Mouse (Mus musculus) liver, adult (tissue): ENCODE results near the gene Crtc3.

Experiments
- GATA4 ChIP-seq: IDR thresholded peaks from 2 replicates; pipeline ENCODE4 v1.6.1; 2014; ENCODE audit warnings: mild to moderate bottlenecking, low read length; ENCODE audit not compliant: insufficient replicate concordance

Gene Crtc3

DNA sequence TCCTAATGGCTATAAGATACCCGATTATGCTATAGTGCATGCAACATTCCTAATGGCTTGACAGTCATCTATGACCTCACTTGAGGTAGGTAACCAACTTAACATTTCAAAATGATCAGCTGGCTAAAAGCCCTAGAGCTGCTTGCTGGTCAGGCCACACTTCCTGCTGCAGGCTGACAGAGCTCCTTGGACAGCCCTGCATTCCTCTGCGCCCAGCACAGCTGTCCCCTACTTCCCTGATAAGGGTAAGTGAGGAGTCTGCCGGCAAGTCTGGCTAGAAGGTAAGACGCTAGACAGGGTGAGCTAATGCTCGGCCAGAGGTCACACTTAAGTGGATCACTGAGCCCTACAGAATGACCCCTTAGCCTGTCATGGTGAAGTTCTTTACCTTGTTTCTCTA is 52.8 kb downstream of the Crtc3 start:
- TF ChIP-seq GATA4: peak; percentile 36; the same call in 1 of the 2 replicates

DNA sequence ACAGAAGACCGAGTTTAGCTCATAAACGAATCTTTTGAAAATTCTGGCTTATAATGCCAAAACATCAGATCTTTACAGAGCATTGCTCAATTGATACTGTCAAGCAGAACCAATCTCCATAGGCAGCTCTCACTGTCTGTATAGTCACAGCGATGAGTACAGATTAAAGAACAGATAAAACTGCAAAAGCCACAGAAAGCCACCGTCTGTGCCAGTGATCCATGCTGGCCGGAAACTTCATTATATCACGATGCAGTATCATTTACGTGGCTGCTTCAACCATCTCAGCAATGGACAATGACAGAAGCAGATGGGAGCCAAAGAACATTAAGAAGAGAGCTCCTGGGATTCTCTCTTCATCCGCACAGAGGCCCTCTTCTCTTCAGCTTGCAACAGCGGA is 53.9 kb downstream of the Crtc3 start:
- no peak for TF ChIP-seq GATA4

DNA sequence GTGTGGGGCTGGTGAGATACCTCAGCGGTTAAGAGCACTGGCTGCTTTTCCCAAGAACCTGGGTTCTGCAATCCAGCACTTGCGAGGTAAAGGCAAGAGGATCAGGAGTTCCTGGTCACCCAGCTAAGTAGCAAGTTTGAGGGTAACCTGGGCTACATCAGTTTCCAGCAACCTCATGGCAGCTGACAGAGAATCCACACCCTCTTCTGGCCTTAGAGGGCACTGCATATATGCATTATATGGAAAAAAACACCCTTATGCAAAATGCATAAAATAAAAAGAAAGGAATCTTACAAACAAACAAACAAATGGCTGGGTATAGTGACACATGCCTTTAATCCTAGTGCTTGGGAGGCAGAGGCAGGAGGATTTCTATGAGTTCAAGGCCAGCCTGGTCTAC is 55.0 kb downstream of the Crtc3 start:
- TF ChIP-seq GATA4: no peak

DNA sequence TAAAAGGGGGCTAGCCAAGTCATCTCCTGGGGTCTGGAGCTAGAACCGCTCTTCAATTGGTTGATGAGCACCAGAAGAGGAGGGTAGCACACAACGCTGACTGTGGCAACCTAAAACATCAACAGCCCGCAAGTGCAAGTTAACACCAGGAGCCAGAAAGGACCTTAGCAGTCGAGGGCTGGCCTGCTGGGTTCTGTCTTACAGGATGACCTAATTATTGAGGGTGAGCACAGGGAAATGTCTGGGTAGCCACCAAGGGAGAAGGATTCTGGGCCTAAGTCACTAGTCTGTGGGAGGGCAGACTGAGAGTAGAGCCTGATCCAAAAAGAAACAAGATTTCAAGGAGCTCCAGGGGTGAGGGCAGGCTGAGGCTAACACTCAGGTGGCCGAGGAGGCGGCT is 56.7 kb downstream of the Crtc3 start:
- no peak for TF ChIP-seq GATA4

DNA sequence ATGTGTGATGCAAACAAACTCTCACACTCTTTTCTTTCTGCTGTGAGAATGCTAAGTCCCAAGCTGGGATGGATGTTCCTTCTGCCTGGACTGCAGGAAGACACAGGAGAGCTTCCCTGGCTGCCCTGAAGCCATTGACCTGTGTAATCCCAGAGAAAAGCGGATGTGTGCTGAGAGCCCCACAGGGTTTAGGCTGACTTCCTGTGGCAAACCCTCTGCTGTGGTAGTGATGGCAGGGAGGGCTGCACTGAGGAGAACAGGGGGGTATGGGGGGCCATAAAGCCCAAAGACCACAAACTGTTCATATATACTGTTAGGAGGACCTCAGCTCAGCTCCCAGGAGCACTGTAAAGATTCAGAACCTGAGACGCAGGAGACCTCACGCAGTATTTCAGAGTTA is 57.3 kb downstream of the Crtc3 start:
- no peak for TF ChIP-seq GATA4

DNA sequence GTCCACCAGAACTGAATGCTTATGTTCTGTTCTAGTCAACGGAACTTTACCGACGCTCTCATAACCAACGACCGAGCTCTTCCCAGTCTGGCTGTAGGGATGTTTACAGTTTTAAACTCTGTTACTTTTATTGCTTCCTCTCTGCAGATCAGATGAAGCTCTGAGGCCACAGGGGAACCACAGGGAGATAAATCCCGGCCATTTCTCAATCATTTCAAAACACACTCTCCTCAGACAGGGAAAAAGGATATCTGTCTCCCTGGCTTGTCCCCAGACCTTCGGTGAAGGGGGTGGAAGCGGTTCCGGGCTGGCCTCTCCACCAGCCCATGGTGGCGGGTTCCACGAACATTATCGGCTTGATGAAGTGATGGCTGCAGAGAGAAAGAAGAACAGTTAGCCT is 59.3 kb downstream of the Crtc3 start:
- TF ChIP-seq GATA4: peak; percentile 26; the same call in 1 of the 2 replicates

DNA sequence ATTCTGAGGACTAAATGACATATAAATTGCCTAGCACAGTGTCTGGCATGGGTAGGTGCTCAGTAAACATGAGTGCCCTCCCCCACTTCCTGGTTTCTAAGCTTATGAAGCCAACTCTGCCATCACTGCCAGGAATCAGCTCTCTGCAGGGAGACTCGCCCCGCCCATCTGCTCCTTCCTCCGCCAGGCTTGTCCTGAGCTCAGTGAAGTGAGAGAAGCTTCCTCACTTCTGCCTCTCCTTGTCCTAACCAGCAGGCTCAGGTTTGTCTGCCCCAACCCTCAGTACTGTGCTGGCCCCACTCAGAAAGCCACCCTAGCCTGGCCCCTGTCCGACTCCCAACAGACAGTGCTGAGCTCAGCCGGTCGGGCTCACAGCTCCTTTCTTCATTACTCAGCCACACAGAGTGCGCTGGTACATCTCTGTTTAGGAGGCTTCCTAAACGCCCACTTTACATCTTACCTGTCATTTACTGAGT is 59.9 kb downstream of the Crtc3 start:
- peak; percentile 22; the same call in 1 of the 2 replicates for TF ChIP-seq GATA4

DNA sequence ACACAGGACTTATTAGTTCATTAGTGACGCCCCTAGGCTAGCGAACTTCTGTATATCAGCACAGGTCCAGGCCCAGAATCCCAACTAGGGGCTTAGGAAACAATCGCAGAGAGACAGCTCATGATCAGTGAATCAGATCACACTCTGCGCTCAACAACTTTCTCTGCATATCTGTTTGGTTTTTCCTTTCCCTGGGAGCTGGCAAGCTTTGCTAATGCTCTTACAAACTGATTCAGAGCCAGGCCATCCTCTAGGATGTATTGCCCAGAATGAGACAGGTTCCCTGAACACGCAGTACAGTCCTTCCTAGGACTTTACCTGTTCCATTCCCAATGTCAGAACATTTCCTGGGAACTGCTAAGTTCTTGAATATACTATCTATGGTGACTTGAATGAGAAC is 61.7 kb downstream of the Crtc3 start:
- no peak for TF ChIP-seq GATA4

DNA sequence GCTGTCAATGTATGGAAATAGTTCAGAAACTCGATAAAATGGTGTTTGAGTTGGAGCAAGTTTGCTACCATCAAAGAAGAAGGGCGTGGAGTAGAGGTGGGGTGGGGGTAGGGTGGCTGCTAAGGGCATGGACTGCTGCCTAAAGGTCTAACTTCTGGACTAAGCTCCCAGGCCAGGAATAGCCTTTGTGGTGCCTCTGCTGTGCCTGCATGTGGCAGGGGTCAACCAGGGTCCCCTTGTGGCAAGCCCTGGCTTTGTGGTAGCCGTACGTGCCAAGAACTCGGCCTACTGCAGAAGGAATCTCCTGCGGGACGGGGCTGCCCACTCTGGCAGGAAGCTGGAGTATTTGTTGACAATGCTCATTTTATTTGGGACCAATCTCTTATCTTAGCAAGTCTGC is 62.8 kb downstream of the Crtc3 start:
- TF ChIP-seq GATA4: no peak

DNA sequence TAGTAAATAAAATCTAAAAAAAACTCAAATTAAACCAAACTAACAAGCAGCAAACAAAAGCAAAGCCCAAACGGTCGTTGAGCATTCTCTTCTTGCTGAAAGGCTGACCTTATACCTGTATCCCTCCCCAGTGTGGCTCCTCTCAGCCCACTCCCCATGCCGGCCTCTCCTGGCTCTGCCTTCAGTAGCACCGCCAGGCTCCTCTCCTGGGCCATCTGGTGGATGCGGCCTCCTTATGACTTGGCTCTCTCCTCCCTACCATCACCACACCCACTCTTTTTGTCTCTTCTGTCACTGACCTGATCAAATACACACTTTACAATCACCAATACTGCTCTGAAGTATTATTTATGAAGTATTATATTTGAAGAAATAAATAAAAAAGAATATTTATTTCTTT is 65.4 kb downstream of the Crtc3 start:
- TF ChIP-seq GATA4: no peak

DNA sequence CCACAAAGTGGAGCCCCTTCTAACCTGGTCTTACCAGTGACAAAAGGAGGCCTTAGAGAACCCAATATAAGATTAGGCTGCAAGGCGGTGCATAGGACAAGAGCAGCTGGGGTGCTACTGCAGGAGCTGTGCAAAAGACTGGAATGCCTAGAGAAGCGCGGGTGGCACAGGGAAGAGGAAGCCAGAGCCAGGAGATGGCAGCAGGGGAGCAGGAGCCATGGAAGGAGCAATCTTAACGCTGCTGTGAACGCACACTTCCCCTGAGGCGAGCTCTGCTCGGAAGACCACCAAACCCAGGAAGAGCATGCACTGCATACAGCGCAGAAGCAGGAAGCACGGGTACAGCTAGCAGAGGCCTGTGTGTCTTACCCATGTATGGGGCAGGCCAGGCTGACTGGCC is 72.6 kb downstream of the Crtc3 start:
- TF ChIP-seq GATA4: no peak

DNA sequence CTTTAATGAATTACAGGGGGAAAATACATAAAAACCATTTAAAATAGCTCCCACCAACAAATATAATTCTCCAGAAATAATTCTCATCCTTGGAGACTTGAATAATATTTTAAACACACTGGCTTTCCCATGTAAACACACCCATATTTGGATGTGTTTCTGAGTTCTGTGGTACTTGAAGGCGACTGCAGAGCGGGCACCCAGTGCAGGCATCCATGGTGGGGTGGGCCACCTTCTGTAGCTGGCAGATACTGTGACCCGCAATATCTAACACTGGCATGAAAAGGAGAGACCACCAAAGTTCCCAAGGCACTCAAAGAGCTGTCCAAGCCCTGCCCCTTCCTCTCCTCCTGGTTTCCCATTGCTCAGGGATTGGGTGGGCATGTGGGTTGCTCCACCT is 74.6 kb downstream of the Crtc3 start:
- TF ChIP-seq GATA4: no peak

DNA sequence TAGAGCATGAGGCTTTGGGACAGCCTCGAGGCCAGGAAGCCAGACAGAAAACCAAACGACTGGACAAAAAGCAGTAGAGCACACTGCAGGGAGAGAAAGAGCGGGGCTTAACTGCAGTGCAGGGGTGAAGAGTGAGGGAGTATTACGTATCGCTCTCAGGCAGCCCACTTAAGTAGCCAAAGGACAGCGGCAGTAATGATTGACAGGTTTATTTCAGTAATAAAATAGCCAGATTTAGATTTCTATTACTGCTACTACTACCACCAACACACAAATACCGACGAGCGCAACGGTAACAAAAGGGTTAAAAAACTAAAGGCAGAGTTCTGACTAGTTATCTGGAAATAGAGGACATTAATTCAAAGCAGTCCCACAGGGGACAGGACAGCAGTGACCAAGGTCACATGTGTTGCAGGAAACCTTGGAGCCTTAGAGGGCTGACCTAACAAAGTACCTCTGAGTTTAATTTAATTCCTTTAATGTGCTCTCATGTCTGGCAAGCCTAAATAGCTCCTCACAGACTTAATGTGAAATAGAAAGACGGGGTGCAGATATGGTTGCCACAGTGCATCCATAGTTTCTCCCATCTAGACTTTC is 76.4 kb downstream of the Crtc3 start:
- no peak for TF ChIP-seq GATA4

DNA sequence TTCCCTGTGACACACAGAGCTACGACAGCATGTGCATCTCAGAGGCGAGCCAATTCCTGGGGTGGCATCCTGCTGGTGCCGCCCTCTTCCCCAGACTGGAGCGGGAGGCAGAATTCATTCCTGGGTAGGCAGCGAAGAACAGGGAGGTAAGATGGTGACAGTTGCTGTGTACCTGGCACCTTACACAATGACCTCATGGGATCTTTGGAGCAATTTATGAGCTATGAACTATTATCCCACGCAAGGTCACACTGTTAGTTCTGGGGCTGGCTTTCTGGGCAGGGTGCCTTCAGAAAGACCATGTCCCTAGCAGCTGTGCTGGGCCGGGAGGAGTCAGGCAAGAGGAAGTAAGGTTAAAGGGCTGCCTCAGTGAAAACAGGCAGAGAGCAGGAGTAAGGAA is 77.0 kb downstream of the Crtc3 start:
- TF ChIP-seq GATA4: no peak

DNA sequence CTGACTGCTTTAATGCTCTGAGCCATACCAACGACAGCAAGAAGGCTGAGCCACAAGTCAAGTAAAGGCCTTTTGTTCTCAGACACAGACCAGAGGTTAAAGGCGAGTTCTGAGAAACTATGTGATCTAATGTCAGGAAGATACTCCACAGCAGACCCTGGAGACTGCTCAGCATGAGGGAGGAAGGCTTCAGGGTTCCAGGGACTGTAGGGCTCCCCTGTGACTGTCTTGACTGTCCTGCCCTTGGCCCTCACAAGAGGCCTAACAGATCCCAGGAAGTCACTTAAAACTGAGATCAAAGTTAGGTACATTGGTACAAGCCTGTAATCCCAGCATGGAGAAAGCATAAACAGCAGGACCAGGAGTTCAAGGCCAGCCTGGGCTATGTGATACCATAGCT is 81.2 kb downstream of the Crtc3 start:
- TF ChIP-seq GATA4: no peak

DNA sequence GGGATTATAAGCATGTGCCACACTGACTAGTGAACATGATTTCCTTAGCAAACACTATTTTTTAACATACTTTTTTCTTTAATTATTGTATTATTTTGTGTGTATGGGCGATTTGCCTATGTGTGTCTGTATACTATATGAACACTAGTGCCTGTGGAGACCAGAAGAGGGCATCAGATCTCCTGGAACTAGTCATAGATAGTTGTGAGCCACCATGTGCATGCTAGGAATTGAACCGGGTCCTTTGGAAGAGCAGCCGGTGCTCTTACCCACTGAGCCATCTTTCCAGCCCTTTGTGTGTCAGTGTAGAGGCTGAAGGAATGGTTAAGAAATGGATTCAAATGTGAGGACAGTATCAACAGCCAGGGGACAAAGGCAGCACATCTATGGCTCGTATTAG is 82.2 kb downstream of the Crtc3 start:
- no peak for TF ChIP-seq GATA4

DNA sequence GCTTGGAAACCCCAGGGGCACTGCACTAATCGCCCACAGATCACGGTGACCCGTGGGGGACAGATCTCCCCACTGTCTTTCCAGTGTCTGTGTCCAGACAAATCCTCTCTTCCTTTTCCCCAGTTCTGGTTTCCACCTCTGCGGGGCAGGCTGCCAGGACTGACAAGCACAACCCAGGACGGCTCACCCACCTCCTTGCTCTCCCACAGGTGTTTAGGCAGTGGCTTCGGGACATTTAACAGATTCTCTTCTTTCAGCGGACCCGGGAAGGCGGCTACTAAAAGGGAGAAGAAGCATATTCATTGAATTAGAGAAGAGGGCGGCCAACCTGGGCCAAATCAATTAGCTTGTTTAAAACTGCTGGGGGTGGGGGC is 83.1 kb downstream of the Crtc3 start:
- TF ChIP-seq GATA4: no peak
